9 mouse cellular contexts compared by ENCODE assay signal in genomic region chr17:35833894-35834293, GRCm38 (mm10). TPM values are rescaled to one million over a fixed set of nuclear protein-coding genes. Genes with fewer than 3 reads are reported as not detected.
A peak's percentile ranks its signal among the peaks of the same experiment; 100 is the strongest.
DNase-seq lines count a peak whose midpoint lies in the region; ATAC-seq and TF ChIP-seq lines count a peak whose summit lies in the region.
"Had no signal": no experiment of that assay in that cellular context is flagged by ENCODE, and none has a peak within 500 bp of the region (broad histone marks: within the 10 kb centered on the region; RNA-seq: fewer than 3 reads in every experiment).

No protein-coding gene starts in this region.

- TF ChIP-seq CTCF in lung, embryonic 14.5 days (IDR thresholded peaks at IDR 0.05; ENCODE audit: low read depth), result no peak

- intact Hi-C loops in gastrocnemius, postnatal 14 days (cut with DNase I; ENCODE audit: low total_unique reads), result loop anchor here (2.0 kb wide), 1 partner anchor 39 kb away; no protein-coding TSS in a partner anchor

- H3K36me3 ChIP-seq in lung, embryonic 14.5 days (ENCODE audit: insufficient read depth), result peaks cover 66% of the 10 kb centered on the region
- H3K36me3 ChIP-seq in forebrain, embryonic 10.5 days (replicated peaks), result peaks cover 80% of the 10 kb centered on the region
- H3K36me3 ChIP-seq in limb, embryonic 11.5 days (ENCODE audit: control insufficient read depth, insufficient read depth, low read length), result peaks cover 29% of the 10 kb centered on the region
- H3K36me3 ChIP-seq in neural tube, embryonic 12.5 days, result peaks cover 42% of the 10 kb centered on the region
- H3K36me3 ChIP-seq in intestine, embryonic 15.5 days, result peaks cover 30% of the 10 kb centered on the region

- ATAC-seq in lung, embryonic 14.5 days (ENCODE audit: insufficient read depth), result no peak
- ATAC-seq in limb, embryonic 11.5 days (ENCODE audit: insufficient number of reproducible peaks, low FRiP score, low TSS enrichment, low read depth), result no peak
- no peak for ATAC-seq in neural tube, embryonic 12.5 days (ENCODE audit: low FRiP score, low read depth)
- no peak for ATAC-seq in intestine, embryonic 15.5 days

- peak; percentile 15 for DNase-seq in lung, embryonic 14.5 days
- DNase-seq in lung, postnatal 10 days, result no peak
- no peak for DNase-seq in forebrain, embryonic 10.5 days (ENCODE audit: extremely low spot score, low spot score)
- DNase-seq in limb, embryonic 11.5 days (ENCODE audit: low spot score), result no peak
- DNase-seq in spleen, postnatal 4 days (ENCODE audit: low spot score in 2 of 2), result no peak
- DNase-seq in gastrocnemius, postnatal 14 days, result no peak
- DNase-seq: adrenal gland, adult 8-10 months had no signal

- 48% methylated on average over 5 of the region's 5 CpGs for WGBS in lung, embryonic 14.5 days
- 62% methylated on average over 5 of the region's 5 CpGs for WGBS in forebrain, embryonic 10.5 days
- 65% methylated on average over 5 of the region's 5 CpGs for WGBS in limb, embryonic 11.5 days
- WGBS in neural tube, embryonic 12.5 days, result 65% methylated on average over 5 of the region's 5 CpGs
- 47% methylated on average over 5 of the region's 5 CpGs for WGBS in intestine, embryonic 15.5 days

- no peak overlapping the region for H3K27ac ChIP-seq in lung, embryonic 14.5 days (ENCODE audit: low read depth)
- no peak overlapping the region for H3K27ac ChIP-seq in forebrain, embryonic 10.5 days
- no peak overlapping the region for H3K27ac ChIP-seq in limb, embryonic 11.5 days (replicated peaks; ENCODE audit: low read depth, low read length)
- H3K27ac ChIP-seq in neural tube, embryonic 12.5 days, result no peak overlapping the region
- H3K27ac ChIP-seq in intestine, embryonic 15.5 days, result no peak overlapping the region

- H3K4me2 ChIP-seq in lung, embryonic 14.5 days, result peak overlapping the region; percentile 92
- H3K4me2 ChIP-seq in limb, embryonic 11.5 days (ENCODE audit: low read depth, severe bottlenecking), result 0 out of 2 replicates have a peak overlapping the region, but pooled peaks have one; percentile 15
- peak overlapping the region; percentile 89 for H3K4me2 ChIP-seq in neural tube, embryonic 12.5 days (replicated peaks)
- no peak overlapping the region for H3K4me2 ChIP-seq in intestine, embryonic 15.5 days (replicated peaks)

- peak overlapping the region; percentile 17; the same call in 1 of the 2 replicates for H3K9ac ChIP-seq in lung, embryonic 14.5 days
- no peak overlapping the region for H3K9ac ChIP-seq in limb, embryonic 11.5 days (ENCODE audit: low read length)
- H3K9ac ChIP-seq in neural tube, embryonic 12.5 days, result no peak overlapping the region
- no peak overlapping the region for H3K9ac ChIP-seq in intestine, embryonic 15.5 days

- H3K4me3 ChIP-seq in lung, embryonic 14.5 days (ENCODE audit: low read depth, low read length), result no peak overlapping the region
- peak overlapping the region; percentile 90; the same call in 1 of the 2 replicates for H3K4me3 ChIP-seq in forebrain, embryonic 10.5 days
- no peak overlapping the region for H3K4me3 ChIP-seq in limb, embryonic 11.5 days (ENCODE audit: low read depth, low read length)
- H3K4me3 ChIP-seq in neural tube, embryonic 12.5 days, result 0 out of 2 replicates have a peak overlapping the region, but pooled peaks have one; percentile 2
- no peak overlapping the region for H3K4me3 ChIP-seq in intestine, embryonic 15.5 days (replicated peaks)

- H3K9me3 ChIP-seq in lung, embryonic 14.5 days (ENCODE audit: low read depth, low read length), result no peaks in the 10 kb centered on the region
- H3K9me3 ChIP-seq in forebrain, embryonic 10.5 days, result no peaks in the 10 kb centered on the region
- H3K9me3 ChIP-seq in limb, embryonic 11.5 days (ENCODE audit: control insufficient read depth, low read length), result no peaks in the 10 kb centered on the region
- no peaks in the 10 kb centered on the region for H3K9me3 ChIP-seq in neural tube, embryonic 12.5 days
- no peaks in the 10 kb centered on the region for H3K9me3 ChIP-seq in intestine, embryonic 15.5 days

- no peaks in the 10 kb centered on the region for H3K27me3 ChIP-seq in lung, embryonic 14.5 days (ENCODE audit: insufficient read depth, low read length)
- H3K27me3 ChIP-seq in forebrain, embryonic 10.5 days (ENCODE audit: poor library complexity, severe bottlenecking), result no peaks in the 10 kb centered on the region
- no peaks in the 10 kb centered on the region for H3K27me3 ChIP-seq in limb, embryonic 11.5 days (ENCODE audit: control insufficient read depth, insufficient read depth, low read length)
- no peaks in the 10 kb centered on the region for H3K27me3 ChIP-seq in neural tube, embryonic 12.5 days (replicated peaks)
- H3K27me3 ChIP-seq in intestine, embryonic 15.5 days (replicated peaks), result no peaks in the 10 kb centered on the region

- no peaks in the 10 kb centered on the region; the same call in 1 of the 2 replicates for H3K4me1 ChIP-seq in lung, embryonic 14.5 days (ENCODE audit: insufficient read depth)
- peaks cover 47% of the 10 kb centered on the region for H3K4me1 ChIP-seq in forebrain, embryonic 10.5 days
- H3K4me1 ChIP-seq in limb, embryonic 11.5 days (ENCODE audit: control insufficient read depth, insufficient read depth, low read length), result peaks cover 23% of the 10 kb centered on the region
- peaks cover 43% of the 10 kb centered on the region for H3K4me1 ChIP-seq in neural tube, embryonic 12.5 days
- peaks cover 27% of the 10 kb centered on the region for H3K4me1 ChIP-seq in intestine, embryonic 15.5 days (replicated peaks)

RNA-seq across cellular contexts. Expression of gene Tubb5, which starts 4.2 kb away (rescaled TPM):
- 1,155 and 1,206 TPM in 2 replicates for polyA plus RNA-seq in lung, embryonic 14.5 days (2014; fragmentation: Nextera tagmentation; extraction: Ambion mirVana)
- 1,607 and 1,608 TPM in 2 replicates for polyA plus RNA-seq in forebrain, embryonic 10.5 days (2016; fragmentation: Nextera tagmentation; extraction: Ambion mirVana)
- 1,416 and 1,443 TPM in 2 replicates for polyA plus RNA-seq in limb, embryonic 11.5 days (2014; fragmentation: Nextera tagmentation; extraction: Ambion mirVana)
- 1,533 and 1,543 TPM in 2 replicates for polyA plus RNA-seq in neural tube, embryonic 12.5 days (2016; fragmentation: Nextera tagmentation; extraction: Ambion mirVana)
- total RNA-seq in gastrocnemius, postnatal 14 days (2021), result 100 to 1,000 TPM in 1 of 2 experiments, 10 to 100 TPM in 1; 95.6 to 123 TPM
- polyA plus RNA-seq in intestine, embryonic 15.5 days (2015; fragmentation: Nextera tagmentation; extraction: Ambion mirVana), result 729 and 776 TPM in 2 replicates

RNA-seq across cellular contexts. Expression of gene Mdc1, which starts 7.4 kb away (rescaled TPM):
- 19.5 and 21.6 TPM in 2 replicates for polyA plus RNA-seq in lung, embryonic 14.5 days (2014; fragmentation: Nextera tagmentation; extraction: Ambion mirVana)
- 26.9 and 29.3 TPM in 2 replicates for polyA plus RNA-seq in forebrain, embryonic 10.5 days (2016; fragmentation: Nextera tagmentation; extraction: Ambion mirVana)
- 20.7 and 23.5 TPM in 2 replicates for polyA plus RNA-seq in limb, embryonic 11.5 days (2014; fragmentation: Nextera tagmentation; extraction: Ambion mirVana)
- polyA plus RNA-seq in neural tube, embryonic 12.5 days (2016; fragmentation: Nextera tagmentation; extraction: Ambion mirVana), result 13.6 and 14.7 TPM in 2 replicates
- 1 to 10 TPM; 5.4 to 6.9 TPM for total RNA-seq in gastrocnemius, postnatal 14 days (2021)
- 14.9 and 16.1 TPM in 2 replicates for polyA plus RNA-seq in intestine, embryonic 15.5 days (2015; fragmentation: Nextera tagmentation; extraction: Ambion mirVana)

RNA-seq across cellular contexts. Expression of gene Flot1, which starts 10.9 kb away (rescaled TPM):
- polyA plus RNA-seq in lung, embryonic 14.5 days (2014; fragmentation: Nextera tagmentation; extraction: Ambion mirVana), result 30.9 and 32.5 TPM in 2 replicates
- polyA plus RNA-seq in forebrain, embryonic 10.5 days (2016; fragmentation: Nextera tagmentation; extraction: Ambion mirVana), result 49.7 and 51.6 TPM in 2 replicates
- 47.1 and 47.8 TPM in 2 replicates for polyA plus RNA-seq in limb, embryonic 11.5 days (2014; fragmentation: Nextera tagmentation; extraction: Ambion mirVana)
- polyA plus RNA-seq in neural tube, embryonic 12.5 days (2016; fragmentation: Nextera tagmentation; extraction: Ambion mirVana), result 60.5 and 60.6 TPM in 2 replicates
- total RNA-seq in gastrocnemius, postnatal 14 days (2021), result 10 to 100 TPM; 39.2 to 40.3 TPM
- polyA plus RNA-seq in intestine, embryonic 15.5 days (2015; fragmentation: Nextera tagmentation; extraction: Ambion mirVana), result 49.1 and 49.4 TPM in 2 replicates

RNA-seq across cellular contexts. Expression of gene Ier3, which starts 12.4 kb away (rescaled TPM):
- 5.0 and 7.1 TPM in 2 replicates for polyA plus RNA-seq in lung, embryonic 14.5 days (2014; fragmentation: Nextera tagmentation; extraction: Ambion mirVana)
- polyA plus RNA-seq in forebrain, embryonic 10.5 days (2016; fragmentation: Nextera tagmentation; extraction: Ambion mirVana), result 4.6 and 5.3 TPM in 2 replicates
- 2.7 and 3.1 TPM in 2 replicates for polyA plus RNA-seq in limb, embryonic 11.5 days (2014; fragmentation: Nextera tagmentation; extraction: Ambion mirVana)
- 5.2 and 7.9 TPM in 2 replicates for polyA plus RNA-seq in neural tube, embryonic 12.5 days (2016; fragmentation: Nextera tagmentation; extraction: Ambion mirVana)
- 1 to 10 TPM; 4.6 to 5.4 TPM for total RNA-seq in gastrocnemius, postnatal 14 days (2021)
- polyA plus RNA-seq in intestine, embryonic 15.5 days (2015; fragmentation: Nextera tagmentation; extraction: Ambion mirVana), result 13.9 and 14.4 TPM in 2 replicates

RNA-seq across cellular contexts. Expression of gene Nrm, which starts 27.2 kb away (rescaled TPM):
- 69.2 and 72.0 TPM in 2 replicates for polyA plus RNA-seq in lung, embryonic 14.5 days (2014; fragmentation: Nextera tagmentation; extraction: Ambion mirVana)
- 81.9 and 84.0 TPM in 2 replicates for polyA plus RNA-seq in forebrain, embryonic 10.5 days (2016; fragmentation: Nextera tagmentation; extraction: Ambion mirVana)
- polyA plus RNA-seq in limb, embryonic 11.5 days (2014; fragmentation: Nextera tagmentation; extraction: Ambion mirVana), result 55.6 and 56.4 TPM in 2 replicates
- 40.5 and 41.3 TPM in 2 replicates for polyA plus RNA-seq in neural tube, embryonic 12.5 days (2016; fragmentation: Nextera tagmentation; extraction: Ambion mirVana)
- 1 to 10 TPM; 4.8 TPM for total RNA-seq in gastrocnemius, postnatal 14 days (2021)
- polyA plus RNA-seq in intestine, embryonic 15.5 days (2015; fragmentation: Nextera tagmentation; extraction: Ambion mirVana), result 48.5 and 51.7 TPM in 2 replicates

Comparison
In these comparisons a context has a peak if more than half of its experiments do, and no peak if none do; other contexts are left out.
1. H3K4me3 ChIP-seq: peak in forebrain, embryonic 10.5 days (single experiment) and neural tube, embryonic 12.5 days (single experiment); none in lung, embryonic 14.5 days (single experiment), limb, embryonic 11.5 days (single experiment) and intestine, embryonic 15.5 days (single experiment).